Mouse (Mus musculus) hindbrain, embryonic 10.5 days (tissue): Measurements from ENCODE around the gene Gpatch8. TPM values are rescaled to one million over a fixed set of nuclear protein-coding genes. Genes with fewer than 3 reads are reported as not detected.

ENCODE experiments used
- DNase-seq: peaks from one replicate; pipeline ENCODE4 v3.0.0-alpha.2; 2017; ENCODE audit warnings: low spot score
- H3K27ac ChIP-seq: fragments of 300-500 bp; sonication (generic); 2 replicates; pipeline ENCODE4 v1.5.1; 2016; ENCODE audit warnings: mild to moderate bottlenecking, moderate library complexity
- H3K27me3 ChIP-seq: fragments of 300-500 bp; sonication (generic); 2 replicates; pipeline ENCODE4 v1.6.1; 2016; ENCODE audit warnings: mild to moderate bottlenecking; ENCODE audit not compliant: poor library complexity, insufficient read depth, severe bottlenecking
- H3K36me3 ChIP-seq: fragments of 300-500 bp; sonication (generic); 2 replicates; pipeline ENCODE4 v1.6.1; 2016; ENCODE audit warnings: mild to moderate bottlenecking, moderate library complexity
- H3K4me1 ChIP-seq: fragments of 300-500 bp; sonication (generic); replicated peaks from 2 replicates; pipeline ENCODE4 v1.6.1; 2016; ENCODE audit warnings: mild to moderate bottlenecking
- H3K4me3 ChIP-seq: fragments of 300-500 bp; sonication (generic); 2 replicates; pipeline ENCODE4 v1.5.1; 2016; ENCODE audit warnings: mild to moderate bottlenecking, moderate library complexity
- H3K9me3 ChIP-seq: fragments of 300-500 bp; sonication (generic); 2 replicates; pipeline ENCODE4 v1.6.1; 2016; ENCODE audit warnings: mild to moderate bottlenecking, moderate library complexity
- WGBS: fragments of 180-500 bp; shearing (Covaris S2); methylation state at CpG from one replicate; pipeline ENCODE4 v1.1.7; 2016; 5-methylcytosine and 5-hydroxymethylcytosine counted together
- polyA plus RNA-seq: library from polyadenylated mRNA; unstranded; fragments of >200 nt; fragmentation: Nextera tagmentation; extraction: Ambion mirVana; gene quantifications from 2 replicates; pipeline ENCODE4 v1.2.1, GENCODE M21; 2016

Gpatch8 gene
- polyA plus RNA-seq = 63.0 and 66.5 TPM in 2 replicates

DNA sequence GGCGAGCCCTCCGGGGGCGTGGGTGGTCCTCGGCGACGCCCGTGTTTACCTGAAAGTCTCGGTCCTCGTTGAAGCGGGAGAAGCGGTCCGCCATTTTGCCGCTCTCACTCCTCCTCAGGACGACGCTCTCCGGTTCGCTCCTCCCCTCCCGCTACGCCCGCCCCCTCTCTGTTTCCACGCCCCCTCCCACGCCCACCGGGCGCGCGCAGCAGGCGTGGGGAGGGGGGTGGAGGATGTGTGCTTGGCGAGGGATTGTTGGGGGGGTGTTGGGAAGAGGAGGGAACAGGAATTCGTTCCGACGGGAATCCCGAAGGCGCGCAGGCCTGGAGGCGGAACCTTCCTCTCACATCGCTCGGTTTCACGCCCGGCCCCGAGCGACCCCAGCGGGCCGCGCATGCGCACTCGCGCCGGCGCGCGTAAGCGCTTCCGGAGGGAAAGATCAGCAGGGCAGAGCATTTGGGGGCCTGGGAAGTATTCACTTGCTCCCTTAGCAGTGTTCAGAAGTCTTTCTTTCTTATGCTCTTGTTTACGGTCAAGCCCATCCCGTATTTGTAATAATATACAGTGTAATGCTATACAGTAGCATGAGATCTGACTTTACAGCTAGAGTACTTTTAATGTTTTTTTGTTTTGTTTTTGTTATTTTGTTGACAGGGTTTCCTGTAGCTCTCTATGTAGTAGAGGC lies at the start of gene Gpatch8:
Gene Gpatch8, minus strand, starts transcription at position 362 of the 685 bp plus-strand sequence.
- H3K27ac ChIP-seq = peak within 1 kb of the TSS; percentile 98
- H3K9me3 ChIP-seq = no peaks in the 10 kb centered on the region
- H3K27me3 ChIP-seq = no peaks in the 10 kb centered on the region
- H3K4me1 ChIP-seq = peaks cover 26% of the 10 kb centered on the region
- DNase-seq = peak; percentile 98
- H3K4me3 ChIP-seq = peak within 1 kb of the TSS; percentile 95
- under 1% methylated on average over 55 of the region's 55 CpGs for WGBS
- H3K36me3 ChIP-seq = peaks cover 9% of the 10 kb centered on the region; the same call in 1 of the 2 replicates

- Histone ChIP-seq H3K27me3 (peaks cover 35% of the 10 kb centered on the region), H3K4me3 (peak overlapping the region; percentile 79), H3K36me3 (peaks cover 5% of the 10 kb centered on the region; the same call in 1 of the 2 replicates), H3K4me1 (peaks cover 67% of the 10 kb centered on the region), H3K9me3 (no peaks in the 10 kb centered on the region), H3K27ac (peak overlapping the region; percentile 99)
- no peak for DNase-seq
- under 1% methylated on average over 74 of the region's 74 CpGs for WGBS
These were observed 48.8 kb upstream of the Gpatch8 start for GRCm38 (mm10) chr11:102604777-102605552.

GRCm38 (mm10) chr11:102604010-102604584 lies 47.9 kb upstream of the Gpatch8 start, which contains the start of gene Fzd2:
Gene Fzd2, plus strand, starts transcription at chr11:102604396.
- under 1% methylated on average over 31 of the region's 31 CpGs for WGBS
- peaks cover 58% of the 10 kb centered on the region for H3K4me1 ChIP-seq
- H3K9me3 ChIP-seq = no peaks in the 10 kb centered on the region
- DNase-seq = peak; percentile 99
- peaks cover 5% of the 10 kb centered on the region; the same call in 1 of the 2 replicates for H3K36me3 ChIP-seq
- peak within 1 kb of the TSS; percentile 99 for H3K27ac ChIP-seq
- peaks cover 27% of the 10 kb centered on the region for H3K27me3 ChIP-seq
- H3K4me3 ChIP-seq = peak within 1 kb of the TSS; percentile 79

- peaks cover 23% of the 10 kb centered on the region for H3K27me3 ChIP-seq
- H3K36me3 ChIP-seq = peaks cover 5% of the 10 kb centered on the region; the same call in 1 of the 2 replicates
- peaks cover 52% of the 10 kb centered on the region for H3K4me1 ChIP-seq
- H3K9me3 ChIP-seq = no peaks in the 10 kb centered on the region
- peak overlapping the region; percentile 79 for H3K4me3 ChIP-seq
- WGBS = under 1% methylated on average over 10 of the region's 10 CpGs
- DNase-seq = peak; percentile 86
- peak overlapping the region; percentile 99 for H3K27ac ChIP-seq
These were observed 47.3 kb upstream of the Gpatch8 start for GRCm38 (mm10) chr11:102603496-102603850.

DNA sequence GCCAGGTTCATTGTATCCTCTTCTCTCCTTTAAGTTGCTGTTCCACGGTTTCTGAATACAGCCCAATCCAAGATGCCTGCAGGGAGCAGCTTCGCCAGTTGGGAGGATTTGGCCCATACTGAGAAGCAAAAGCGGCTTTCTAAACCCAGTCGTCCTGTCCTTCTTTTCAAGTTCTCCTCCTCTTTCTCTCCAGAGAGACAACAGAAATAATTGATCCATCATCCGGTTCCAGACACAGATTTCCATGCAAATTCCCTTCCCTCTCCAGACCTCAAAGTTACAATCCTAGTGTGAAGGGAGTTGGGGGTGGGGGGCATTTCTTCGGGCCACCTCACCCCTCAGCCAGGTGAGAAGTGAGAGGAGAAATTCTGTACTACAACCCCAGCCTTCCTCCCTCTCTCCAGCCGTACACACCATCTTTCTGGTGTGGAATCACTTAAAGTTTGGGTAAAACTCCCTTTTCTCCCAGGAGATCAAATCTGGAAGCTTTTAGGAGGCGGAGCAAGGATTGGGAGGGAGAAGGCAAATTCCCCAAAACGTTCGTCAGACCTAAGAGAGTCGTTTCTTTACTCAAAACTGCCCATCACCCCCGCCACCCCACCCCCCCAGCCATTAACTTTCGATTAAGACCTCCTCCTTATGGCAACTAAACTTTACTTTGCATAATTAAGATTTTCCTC lies 46.8 kb upstream of the Gpatch8 start:
- H3K4me1 ChIP-seq = peaks cover 47% of the 10 kb centered on the region
- H3K4me3 ChIP-seq = peak overlapping the region; percentile 79
- H3K27ac ChIP-seq = peak overlapping the region; percentile 99
- DNase-seq = no peak
- H3K9me3 ChIP-seq = no peaks in the 10 kb centered on the region
- H3K27me3 ChIP-seq = peaks cover 23% of the 10 kb centered on the region
- H3K36me3 ChIP-seq = peaks cover 5% of the 10 kb centered on the region; the same call in 1 of the 2 replicates
- 1% methylated on average over 13 of the region's 13 CpGs for WGBS

GRCm38 (mm10) chr11:102599912-102600311 lies 43.7 kb upstream of the Gpatch8 start:
- H3K4me1 ChIP-seq = peaks cover 34% of the 10 kb centered on the region
- no peaks in the 10 kb centered on the region for H3K9me3 ChIP-seq
- WGBS = 86% methylated on average over 3 of the region's 3 CpGs
- no peak for DNase-seq
- peaks cover 17% of the 10 kb centered on the region for H3K27me3 ChIP-seq
- H3K4me3 ChIP-seq = no peak overlapping the region
- no peak overlapping the region for H3K27ac ChIP-seq
- H3K36me3 ChIP-seq = no peaks in the 10 kb centered on the region

- DNase-seq = peak; percentile 65
- no peaks in the 10 kb centered on the region for H3K36me3 ChIP-seq
- peak overlapping the region; percentile 24 for H3K4me3 ChIP-seq
- peaks cover 18% of the 10 kb centered on the region for H3K4me1 ChIP-seq
- peak overlapping the region; percentile 89 for H3K27ac ChIP-seq
- WGBS = 13% methylated on average over 4 of the region's 4 CpGs
- H3K9me3 ChIP-seq = no peaks in the 10 kb centered on the region
- peaks cover 9% of the 10 kb centered on the region for H3K27me3 ChIP-seq
These were observed 39.2 kb upstream of the Gpatch8 start for GRCm38 (mm10) chr11:102595341-102595820.

DNA sequence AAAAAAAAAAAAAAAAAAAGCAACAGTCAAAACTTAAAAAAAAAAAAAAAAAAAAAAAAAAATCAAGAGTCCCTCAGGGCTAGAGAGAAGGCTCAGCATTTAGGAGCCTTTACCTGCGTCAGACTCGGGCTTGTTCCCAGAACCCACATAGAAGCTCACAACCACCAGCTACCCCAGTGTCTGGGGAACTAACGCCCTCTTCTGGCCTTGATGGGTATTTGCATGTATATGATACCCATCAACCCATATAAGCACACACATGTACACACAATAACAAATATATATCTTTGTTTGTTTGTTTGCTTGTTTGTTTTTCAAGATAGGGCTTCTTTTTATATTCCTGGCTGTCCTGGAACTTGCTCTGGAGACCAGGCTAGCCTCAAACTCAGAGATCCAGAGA lies 31.4 kb upstream of the Gpatch8 start:
- WGBS = 71% methylated on average over 3 of the region's 3 CpGs

DNA sequence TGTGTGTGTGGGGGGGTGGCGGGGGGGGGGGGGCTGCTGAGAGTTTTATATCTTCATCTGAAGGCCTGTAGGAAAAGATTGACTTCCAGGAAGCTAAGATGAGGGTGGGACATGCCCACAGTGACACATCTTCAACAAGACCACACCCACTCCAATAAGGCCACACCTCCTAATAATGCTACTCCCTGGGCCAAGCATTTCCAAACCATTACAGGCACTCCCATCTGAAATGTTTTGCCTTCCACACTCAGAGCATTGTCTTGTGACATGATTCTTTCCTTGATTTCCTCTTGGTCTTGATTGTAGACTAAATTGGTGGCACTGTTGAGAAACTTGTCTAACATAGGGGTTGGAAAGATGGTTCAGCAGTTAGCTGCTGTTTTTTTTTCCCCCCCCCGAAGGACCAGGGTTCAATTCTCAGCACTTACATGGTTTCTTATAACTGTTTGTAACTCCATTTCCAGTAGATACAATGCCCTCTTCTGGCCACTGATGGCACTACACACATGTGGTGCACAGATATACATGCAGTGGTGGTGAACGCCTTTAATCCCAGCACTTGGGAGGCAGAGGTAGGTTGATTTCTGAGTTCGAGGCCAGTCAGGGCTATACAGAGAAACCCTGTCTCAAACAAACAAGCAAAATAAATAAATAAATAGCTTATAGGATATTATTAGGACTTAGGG lies 30.4 kb upstream of the Gpatch8 start:
- peaks cover 21% of the 10 kb centered on the region for H3K4me1 ChIP-seq
- H3K36me3 ChIP-seq = no peaks in the 10 kb centered on the region
- peaks cover 7% of the 10 kb centered on the region; the same call in 1 of the 2 replicates for H3K9me3 ChIP-seq
- H3K27me3 ChIP-seq = peaks cover 13% of the 10 kb centered on the region
- no peak for DNase-seq
- 92% methylated on average over 4 of the region's 4 CpGs for WGBS
- no peak overlapping the region for H3K27ac ChIP-seq
- no peak overlapping the region for H3K4me3 ChIP-seq

More for the DNA sequence above, 31.4 kb upstream of the Gpatch8 start:
- H3K9me3 ChIP-seq = peaks cover 7% of the 10 kb centered on the region; the same call in 1 of the 2 replicates
- DNase-seq = no peak
- H3K4me1 ChIP-seq = peaks cover 12% of the 10 kb centered on the region
- H3K36me3 ChIP-seq = no peaks in the 10 kb centered on the region
- no peak overlapping the region for H3K27ac ChIP-seq
- H3K27me3 ChIP-seq = peaks cover 5% of the 10 kb centered on the region; the same call in 1 of the 2 replicates
- no peak overlapping the region for H3K4me3 ChIP-seq

DNA sequence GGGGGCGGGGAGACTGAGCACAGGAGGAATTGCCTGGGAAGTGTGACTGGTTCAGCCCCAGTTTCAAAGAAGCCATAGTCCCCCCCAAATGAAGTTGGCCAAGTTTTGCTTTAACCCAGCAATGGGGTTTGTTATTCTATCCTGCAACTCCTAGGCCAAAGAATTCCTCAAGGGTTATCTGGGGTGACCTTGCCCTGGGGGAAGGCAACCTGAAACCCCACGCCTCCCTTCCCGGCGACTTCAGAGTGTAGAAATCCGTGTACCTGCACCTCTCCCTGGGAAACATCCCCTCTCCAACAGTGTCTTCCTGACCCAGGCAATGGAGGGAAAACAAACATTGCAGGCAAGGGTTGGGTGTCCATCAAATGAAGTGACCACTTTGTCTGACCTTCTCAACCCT lies 26.5 kb upstream of the Gpatch8 start:
- no peak for DNase-seq
- Histone ChIP-seq H3K27ac (peak overlapping the region; percentile 92), H3K36me3 (no peaks in the 10 kb centered on the region), H3K4me1 (peaks cover 50% of the 10 kb centered on the region), H3K4me3 (no peak overlapping the region), H3K9me3 (peaks cover 7% of the 10 kb centered on the region; the same call in 1 of the 2 replicates), H3K27me3 (peaks cover 25% of the 10 kb centered on the region)
- 14% methylated on average over 5 of the region's 5 CpGs for WGBS

- H3K4me3 ChIP-seq = no peak overlapping the region
- peaks cover 56% of the 10 kb centered on the region for H3K4me1 ChIP-seq
These were observed 25.9 kb upstream of the Gpatch8 start for GRCm38 (mm10) chr11:102582016-102582610.

More at GRCm38 (mm10) chr11:102582016-102582610, 25.9 kb upstream of the Gpatch8 start:
- DNase-seq = peak; percentile 34
- Histone ChIP-seq H3K9me3 (peaks cover 7% of the 10 kb centered on the region; the same call in 1 of the 2 replicates), H3K27me3 (peaks cover 25% of the 10 kb centered on the region), H3K27ac (peak overlapping the region; percentile 92), H3K36me3 (no peaks in the 10 kb centered on the region)
- 15% methylated on average over 13 of the region's 13 CpGs for WGBS
